Mouse (Mus musculus): ENCODE data around the gene Fam72a.

- TF ChIP-seq POLR2A (IDR thresholded peaks at IDR 0.05; ENCODE audit: insufficient read length, low read depth) (no peak), MAX (IDR thresholded peaks at IDR 0.05; ENCODE audit: low read depth) (no peak), MYOD1 (IDR thresholded peaks at IDR 0.05; ENCODE audit: control insufficient read depth in 1 of 3, insufficient read length in 2 of 3, low read depth in 2 of 3) (peak in 2 of 3 experiments; percentile 24 to 55), USF1 (IDR thresholded peaks at IDR 0.05; ENCODE audit: low read depth) (no peak), MYOG (IDR thresholded peaks at IDR 0.05; ENCODE audit: control insufficient read depth in 1 of 3, insufficient read depth in 1 of 3, insufficient read length in 2 of 3, low read depth in 2 of 3) (peak in 2 of 3 experiments; percentile 10 to 24), CEBPB (IDR thresholded peaks at IDR 0.05; ENCODE audit: insufficient read depth, poor library complexity, severe bottlenecking) (no peak), REST (IDR thresholded peaks at IDR 0.05; ENCODE audit: insufficient read depth, insufficient read length) (no peak), POLR2AphosphoS2 (IDR thresholded peaks at IDR 0.05; ENCODE audit: insufficient read length, low read depth) (no peak), TCF12 (IDR thresholded peaks at IDR 0.05; ENCODE audit: insufficient read depth, poor library complexity, severe bottlenecking) (no peak), E2F4 (IDR thresholded peaks at IDR 0.05; ENCODE audit: insufficient read depth) (no peak), SRF (IDR thresholded peaks at IDR 0.05; ENCODE audit: control insufficient read depth, insufficient read length, low read depth) (no peak), TCF3 (IDR thresholded peaks at IDR 0.05; ENCODE audit: insufficient read length, low read depth) (no peak)
Measured at GRCm38 (mm10) chr1:131492360-131492759, 35.3 kb upstream of the Fam72a start.

Data from myocyte (in vitro differentiated cells).